Mouse (Mus musculus) MEL (cell line): ENCODE measurements around the gene Myh3.
A peak's percentile ranks its signal among the peaks of the same experiment; 100 is the strongest.

Experiments
- CHD2 ChIP-seq: IDR thresholded peaks from 2 replicates; pipeline ENCODE4 v1.6.1; 2011; ENCODE audit warnings: low read length, improper control_type of control experiment
- CTCF ChIP-seq, 3 experiments: IDR thresholded peaks in 2 of 3; conservative IDR thresholded peaks in 1 of 3; 2 replicates each; pipeline ENCODE4 v1.5.1; 2011 to 2012; ENCODE audit warnings: low read length in 3 of 3, low read depth in 2 of 3, mild to moderate bottlenecking in 2 of 3, improper control_type of control experiment in 1 of 3, inconsistent platforms in 1 of 3, mixed read lengths in 1 of 3, moderate library complexity in 1 of 3; ENCODE audit not compliant: control insufficient read depth in 1 of 3, insufficient read depth in 1 of 3, poor library complexity in 1 of 3, severe bottlenecking in 1 of 3
- POLR2A ChIP-seq, 2 experiments: IDR thresholded peaks; 2 replicates each; pipeline ENCODE4 v1.6.1; 2011 to 2012; ENCODE audit warnings: low read length in 2 of 2, mild to moderate bottlenecking in 2 of 2, control low read depth in 1 of 2, improper control_type of control experiment in 1 of 2, low read depth in 1 of 2, moderate library complexity in 1 of 2; ENCODE audit not compliant: control insufficient read depth in 1 of 2, insufficient read depth in 1 of 2, poor library complexity in 1 of 2
- USF1 ChIP-seq: IDR thresholded peaks from 2 replicates; pipeline ENCODE4 v1.6.1; 2014; ENCODE audit warnings: low read depth, mild to moderate bottlenecking, inconsistent platforms, low read length, improper control_type of control experiment, moderate library complexity

DNA sequence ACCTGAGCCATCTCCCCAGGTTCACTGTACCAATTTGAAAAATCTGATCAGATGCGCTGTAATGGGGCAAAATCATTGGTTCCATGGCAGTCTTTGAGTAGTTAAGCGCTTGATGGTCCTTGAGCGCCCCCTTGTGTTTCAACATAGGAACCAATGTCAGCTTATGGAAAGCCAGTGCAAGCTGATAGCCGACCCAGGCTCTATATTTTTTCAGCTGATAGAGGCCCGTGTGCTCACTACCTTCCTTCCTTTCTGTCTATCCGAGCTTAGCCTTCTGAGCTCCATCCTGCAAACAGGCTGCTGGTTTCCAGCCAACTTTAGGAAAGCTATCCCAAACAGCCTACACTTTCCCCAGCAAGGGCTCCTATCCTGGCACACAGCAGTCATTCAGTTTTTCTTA, 7.4 kb downstream of the Myh3 start:
- TF ChIP-seq CTCF (IDR thresholded peaks at IDR 0.05 in 2 of 3, conservative IDR thresholded peaks at IDR 0.05 in 1 of 3; ENCODE audit: control insufficient read depth in 1 of 3, insufficient read depth in 1 of 3, low read depth in 2 of 3, low read length in 3 of 3, poor library complexity in 1 of 3, severe bottlenecking in 1 of 3): peak; percentile 74 to 96 (median 81)
- no peak for TF ChIP-seq USF1
- TF ChIP-seq CHD2: no peak
- TF ChIP-seq POLR2A (IDR thresholded peaks at IDR 0.05; ENCODE audit: control insufficient read depth in 1 of 2, insufficient read depth in 1 of 2, low read depth in 1 of 2, low read length in 2 of 2, poor library complexity in 1 of 2): no peak
